Mouse (Mus musculus) lung, postnatal 0 days (tissue): ENCODE measurements at regions not wholly inside any gene's neighbourhood (a gene's known extent, or its start where the extent isn't known, plus 50 kb on each side); places are given as distances from the start of the nearest gene placed in this dataset.

Experiments
- ATAC-seq: fragments of 200-750 bp; cut with Nextera tagmentation; 2 replicates; pipeline ENCODE4 v1.8.0; 2017; ENCODE audit warnings: moderate library complexity
- DNase-seq: peaks from one replicate; pipeline ENCODE4 v3.0.0-alpha.2; 2016; ENCODE audit warnings: low spot score
- H3K27ac ChIP-seq: fragments of 300-500 bp; sonication (generic); 2 replicates; pipeline ENCODE4 v1.5.1; 2014; ENCODE audit warnings: antibody characterized with exemption, mild to moderate bottlenecking, low read length, mixed read lengths
- H3K27me3 ChIP-seq: fragments of 300-500 bp; sonication (generic); replicated peaks from 2 replicates; pipeline ENCODE4 v1.6.1; 2014; ENCODE audit warnings: low read length, mixed read lengths; ENCODE audit not compliant: insufficient read depth
- H3K36me3 ChIP-seq: fragments of 300-500 bp; sonication (generic); 2 replicates; pipeline ENCODE4 v1.6.1; 2014; ENCODE audit warnings: low read length, mixed read lengths; ENCODE audit not compliant: insufficient read depth
- H3K4me1 ChIP-seq: fragments of 300-500 bp; sonication (generic); 2 replicates; pipeline ENCODE4 v1.6.1; 2014; ENCODE audit warnings: antibody characterized with exemption, low read depth, low read length, mixed read lengths; ENCODE audit not compliant: insufficient read depth
- H3K4me2 ChIP-seq: fragments of 300-500 bp; sonication (generic); replicated peaks from 2 replicates; pipeline ENCODE4 v1.6.1; 2014; ENCODE audit warnings: low read depth, mild to moderate bottlenecking, low read length, moderate library complexity, mixed read lengths
- H3K4me3 ChIP-seq: fragments of 300-500 bp; sonication (generic); 2 replicates; pipeline ENCODE4 v1.5.1; 2014; ENCODE audit warnings: low read depth, low read length
- H3K9ac ChIP-seq: fragments of 300-500 bp; sonication (generic); replicated peaks from 2 replicates; pipeline ENCODE4 v1.6.1; 2014; ENCODE audit warnings: low read depth, mild to moderate bottlenecking
- H3K9me3 ChIP-seq: fragments of 300-500 bp; sonication (generic); 2 replicates; pipeline ENCODE4 v1.6.1; 2016; ENCODE audit warnings: low read length, mixed read lengths
- CTCF ChIP-seq: IDR thresholded peaks from 2 replicates; pipeline ENCODE4 v1.5.1; 2016; ENCODE audit warnings: antibody characterized with exemption, mild to moderate bottlenecking
- EP300 ChIP-seq: IDR thresholded peaks from 2 replicates; pipeline ENCODE4 v1.6.1; 2016; ENCODE audit warnings: antibody characterized with exemption, mild to moderate bottlenecking, control low read depth
- WGBS: fragments of 180-500 bp; shearing (Covaris S2); extraction: QIAGEN DNeasy Blood & Tissue Kit; methylation state at CpG from one replicate; pipeline ENCODE4 v1.1.7; 2014; 5-methylcytosine and 5-hydroxymethylcytosine counted together

- Histone ChIP-seq H3K27ac (no peak overlapping the region), H3K9me3 (no peaks in the 10 kb centered on the region), H3K4me3 (no peak overlapping the region), H3K36me3 (no peaks in the 10 kb centered on the region), H3K4me2 (no peak overlapping the region), H3K27me3 (no peaks in the 10 kb centered on the region), H3K9ac (no peak overlapping the region), H3K4me1 (no peaks in the 10 kb centered on the region)
- DNase-seq (no peak), ATAC-seq (no peak)
- 88% methylated on average over 2 of the region's 2 CpGs for WGBS
- no peak for TF ChIP-seq EP300
- TF ChIP-seq CTCF, result no peak
Observed at GRCm38 (mm10) chr16:23785216-23785615, 105.5 kb downstream of the Sst start.

DNA sequence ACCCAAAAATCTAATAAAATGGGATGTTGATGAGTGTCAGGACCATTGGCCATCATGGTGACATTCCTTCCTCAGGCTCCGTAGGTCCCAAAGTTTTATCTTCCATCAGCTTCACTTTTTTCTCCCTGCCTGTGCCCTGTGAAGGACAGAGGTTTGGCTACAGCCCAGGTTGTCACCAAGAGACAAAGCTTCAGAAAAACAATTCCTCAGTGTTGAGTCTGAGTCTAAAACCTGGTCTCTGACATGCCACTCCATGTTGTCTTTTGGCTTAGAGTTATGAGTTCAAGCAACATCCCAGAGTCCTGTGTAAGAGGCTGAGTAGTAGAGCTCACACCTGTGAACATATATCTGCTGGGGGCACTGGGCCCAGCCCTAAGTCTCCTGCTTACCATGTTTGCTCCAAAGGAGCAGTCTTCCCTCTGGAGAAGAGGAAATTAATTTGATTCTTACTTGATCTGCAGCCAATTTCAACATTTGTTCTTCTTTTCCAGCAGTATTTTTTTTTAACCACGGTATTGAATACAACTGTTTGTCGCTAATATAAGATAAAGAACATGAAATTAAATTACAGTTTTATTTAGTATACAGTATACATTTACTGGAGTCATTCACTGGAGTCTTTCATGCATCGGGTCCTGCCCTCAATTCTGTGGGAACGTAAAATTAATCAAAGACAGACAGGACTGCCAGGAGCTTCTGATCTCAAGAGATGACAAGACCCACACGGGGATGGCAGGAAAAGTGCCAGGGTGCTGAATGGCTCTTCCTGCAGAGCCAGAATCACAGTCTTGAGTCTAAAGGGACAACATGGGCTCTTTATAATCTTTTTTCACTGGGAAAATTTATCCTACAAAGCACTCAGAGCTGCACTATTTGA lies 106.5 kb downstream of the Sst start:
- WGBS, result 43% methylated on average over 6 of the region's 6 CpGs
- TF ChIP-seq CTCF (no peak), EP300 (no peak)
- DNase-seq (no peak), ATAC-seq (no peak)
- H3K36me3 ChIP-seq, result no peaks in the 10 kb centered on the region
- H3K9ac ChIP-seq, result no peak overlapping the region
- no peak overlapping the region for H3K27ac ChIP-seq
- H3K27me3 ChIP-seq, result no peaks in the 10 kb centered on the region
- no peaks in the 10 kb centered on the region for H3K4me1 ChIP-seq
- H3K4me3 ChIP-seq, result no peak overlapping the region
- no peaks in the 10 kb centered on the region for H3K9me3 ChIP-seq
- H3K4me2 ChIP-seq, result no peak overlapping the region

GRCm38 (mm10) chr16:23780440-23781231 lies 110.1 kb downstream of the Sst start:
- H3K4me3 ChIP-seq, result no peak overlapping the region
- DNase-seq (no peak), ATAC-seq (no peak)
- no peaks in the 10 kb centered on the region for H3K4me1 ChIP-seq
- no peak overlapping the region for H3K4me2 ChIP-seq
- H3K36me3 ChIP-seq, result no peaks in the 10 kb centered on the region
- H3K27ac ChIP-seq, result no peak overlapping the region
- no peaks in the 10 kb centered on the region for H3K27me3 ChIP-seq
- TF ChIP-seq CTCF (no peak), EP300 (no peak)
- H3K9ac ChIP-seq, result no peak overlapping the region
- WGBS, result 62% methylated on average over 14 of the region's 14 CpGs
- H3K9me3 ChIP-seq, result no peaks in the 10 kb centered on the region

DNA sequence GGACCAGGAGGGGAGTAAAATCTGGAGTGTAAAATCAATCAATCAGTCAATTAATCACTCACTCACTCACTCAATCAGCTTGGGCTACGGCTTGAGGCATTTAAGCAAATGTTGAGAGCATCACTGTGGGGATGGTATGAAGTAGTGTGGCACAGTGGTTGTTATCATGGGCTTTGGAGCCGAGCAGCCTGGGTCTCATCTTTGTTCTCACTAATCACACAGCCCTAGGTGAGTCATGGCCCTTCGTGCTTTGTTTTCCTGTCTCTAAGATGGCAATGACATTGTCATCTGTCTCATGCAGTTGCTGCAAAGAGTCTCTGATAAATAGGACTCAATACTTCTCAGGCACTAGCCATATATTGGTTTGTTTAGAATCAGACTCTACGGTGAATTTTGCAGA lies 112.9 kb downstream of the Sst start:
- TF ChIP-seq CTCF (no peak), EP300 (no peak)
- Histone ChIP-seq H3K36me3 (no peaks in the 10 kb centered on the region), H3K4me1 (no peaks in the 10 kb centered on the region), H3K9me3 (no peaks in the 10 kb centered on the region), H3K27me3 (no peaks in the 10 kb centered on the region), H3K27ac (no peak overlapping the region), H3K9ac (no peak overlapping the region), H3K4me3 (no peak overlapping the region), H3K4me2 (no peak overlapping the region)
- WGBS, result 53% methylated on average over 4 of the region's 4 CpGs
- no peak for DNase-seq
- no peak for ATAC-seq

- Histone ChIP-seq H3K9ac (no peak overlapping the region), H3K4me1 (no peaks in the 10 kb centered on the region), H3K4me2 (no peak overlapping the region), H3K36me3 (no peaks in the 10 kb centered on the region), H3K4me3 (no peak overlapping the region), H3K27ac (no peak overlapping the region), H3K27me3 (no peaks in the 10 kb centered on the region), H3K9me3 (no peaks in the 10 kb centered on the region)
- WGBS, result 31% methylated on average over 2 of the region's 2 CpGs
- no peak for DNase-seq
- no peak for TF ChIP-seq CTCF
- no peak for TF ChIP-seq EP300
- ATAC-seq, result no peak
Observed at GRCm38 (mm10) chr16:23777041-23777440, 113.7 kb downstream of the Sst start.

DNA sequence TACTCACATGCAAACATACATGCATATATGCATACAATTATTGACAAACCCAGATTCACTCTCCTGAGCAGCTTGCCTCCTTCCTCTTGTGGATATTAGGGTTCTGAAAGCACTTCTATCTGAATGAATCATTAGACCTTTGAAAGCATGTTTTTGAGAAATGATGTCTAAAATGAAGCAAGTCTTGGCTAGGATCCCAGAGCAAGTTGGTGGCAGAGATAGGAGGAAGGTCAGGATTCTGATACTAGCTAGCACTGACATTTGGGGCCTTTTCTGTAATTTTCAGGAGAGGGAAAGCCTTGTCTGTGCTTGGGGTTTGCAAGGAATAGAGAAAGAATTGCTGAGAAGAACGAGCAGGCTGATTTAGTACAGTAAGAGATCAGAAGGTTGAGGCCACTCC lies 114.3 kb downstream of the Sst start:
- WGBS, result 7% methylated on average over 1 of the region's 1 CpGs
- Histone ChIP-seq H3K9ac (no peak overlapping the region), H3K4me3 (no peak overlapping the region), H3K36me3 (no peaks in the 10 kb centered on the region), H3K9me3 (no peaks in the 10 kb centered on the region), H3K4me1 (no peaks in the 10 kb centered on the region), H3K4me2 (no peak overlapping the region), H3K27ac (no peak overlapping the region), H3K27me3 (no peaks in the 10 kb centered on the region)
- TF ChIP-seq CTCF (no peak), EP300 (no peak)
- ATAC-seq (no peak), DNase-seq (no peak)
